Mouse (Mus musculus) kidney, embryonic 14.5 days (tissue): ENCODE data around the gene Myrfl. TPM values are rescaled to one million over a fixed set of nuclear protein-coding genes. Genes with fewer than 3 reads are reported as not detected.

Experiments used
- ATAC-seq: fragments of 200-750 bp; cut with Nextera tagmentation; 2 replicates; pipeline ENCODE4 v1.8.0; 2017; ENCODE audit warnings: moderate number of reproducible peaks, mild to moderate bottlenecking, moderate TSS enrichment, moderate library complexity; ENCODE audit not compliant: low FRiP score, low TSS enrichment
- H3K27ac ChIP-seq: fragments of 300-500 bp; sonication (generic); 2 replicates; pipeline ENCODE4 v1.5.1; 2014; ENCODE audit warnings: low read depth, mild to moderate bottlenecking, low read length, moderate library complexity, mixed read lengths
- H3K27me3 ChIP-seq: fragments of 300-500 bp; sonication (generic); 2 replicates; pipeline ENCODE4 v1.6.1; 2014; ENCODE audit warnings: mild to moderate bottlenecking, low read length; ENCODE audit not compliant: control insufficient read depth, insufficient read depth
- H3K36me3 ChIP-seq: fragments of 300-500 bp; sonication (generic); 2 replicates; pipeline ENCODE4 v1.6.1; 2014; ENCODE audit warnings: low read length, mixed read lengths; ENCODE audit not compliant: control insufficient read depth, insufficient read depth
- H3K4me1 ChIP-seq: fragments of 300-500 bp; sonication (generic); 2 replicates; pipeline ENCODE4 v1.6.1; 2014; ENCODE audit warnings: low read length, mixed read lengths; ENCODE audit not compliant: control insufficient read depth, insufficient read depth
- H3K4me2 ChIP-seq: fragments of 300-500 bp; sonication (generic); replicated peaks from 2 replicates; pipeline ENCODE4 v1.6.1; 2014; ENCODE audit warnings: low read depth, mild to moderate bottlenecking, low read length
- H3K4me3 ChIP-seq: fragments of 300-500 bp; sonication (generic); 2 replicates; pipeline ENCODE4 v1.5.1; 2014; ENCODE audit warnings: mild to moderate bottlenecking, low read length
- H3K9ac ChIP-seq: fragments of 300-500 bp; sonication (generic); 2 replicates; pipeline ENCODE4 v1.6.1; 2014; ENCODE audit warnings: low read depth, mild to moderate bottlenecking, low read length, moderate library complexity
- H3K9me3 ChIP-seq: fragments of 300-500 bp; sonication (generic); 2 replicates; pipeline ENCODE4 v1.6.1; 2016; ENCODE audit warnings: low read length; ENCODE audit not compliant: control insufficient read depth
- whole genome bisulfite sequencing: fragments of 180-500 bp; shearing (Covaris S2); extraction: QIAGEN DNeasy Blood & Tissue Kit; methylation state at CpG from one replicate; pipeline ENCODE4 v1.1.7; 2014; 5-methylcytosine and 5-hydroxymethylcytosine counted together
- polyA plus RNA-seq: library from polyadenylated mRNA; unstranded; fragments of >200 nt; fragmentation: Nextera tagmentation; extraction: Ambion mirVana; gene quantifications from 2 replicates; pipeline ENCODE4 v1.2.1, GENCODE M21; 2014

Gene Myrfl
- polyA plus RNA-seq, 1 experiment from 2014 or later = not detected

DNA sequence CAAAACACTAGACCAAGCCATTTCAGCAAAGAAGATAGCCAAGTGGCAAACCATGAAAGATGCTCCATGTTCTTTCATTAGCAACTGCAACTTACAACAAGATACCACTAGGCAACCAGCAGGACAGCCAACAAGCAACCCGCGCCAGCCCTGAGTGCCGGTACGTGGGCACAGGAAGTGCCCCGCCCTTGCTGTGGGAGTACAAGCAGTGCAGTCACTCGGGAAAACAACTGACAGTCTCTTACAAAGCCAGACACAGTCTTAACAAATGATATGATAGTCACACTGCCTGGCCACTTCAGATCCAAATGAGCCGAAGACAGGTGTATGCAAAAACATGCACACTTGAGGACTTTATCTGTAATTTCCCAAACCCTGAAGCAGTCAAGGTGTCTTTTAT lies 33.8 kb upstream of the Myrfl start:
- Histone ChIP-seq H3K4me1 (no peaks in the 10 kb centered on the region), H3K9ac (no peak overlapping the region), H3K4me3 (no peak overlapping the region), H3K27ac (no peak overlapping the region), H3K9me3 (no peaks in the 10 kb centered on the region), H3K4me2 (no peak overlapping the region), H3K27me3 (no peaks in the 10 kb centered on the region), H3K36me3 (peaks cover 49% of the 10 kb centered on the region)
- ATAC-seq = no peak
- 74% methylated on average over 7 of the region's 7 CpGs for WGBS

DNA sequence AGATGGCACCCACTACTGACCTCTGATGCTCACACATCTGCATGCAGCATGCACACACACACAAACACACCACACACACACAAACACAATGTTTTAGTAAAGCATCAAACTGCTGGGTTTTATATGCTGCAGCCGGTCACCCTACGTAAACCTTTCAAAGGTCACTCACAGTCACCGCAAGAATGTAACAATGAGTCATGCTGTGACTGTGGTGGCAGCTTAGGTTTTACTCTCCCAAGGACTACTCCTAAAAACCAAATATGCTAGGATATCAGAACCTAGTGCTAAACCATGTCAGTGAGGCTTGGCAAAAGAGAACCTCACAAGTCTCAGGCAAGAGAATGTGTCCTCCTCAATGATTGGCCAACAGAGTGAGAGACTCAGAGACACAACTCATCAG lies 32.1 kb upstream of the Myrfl start:
- WGBS = 77% methylated on average over 3 of the region's 3 CpGs

DNA sequence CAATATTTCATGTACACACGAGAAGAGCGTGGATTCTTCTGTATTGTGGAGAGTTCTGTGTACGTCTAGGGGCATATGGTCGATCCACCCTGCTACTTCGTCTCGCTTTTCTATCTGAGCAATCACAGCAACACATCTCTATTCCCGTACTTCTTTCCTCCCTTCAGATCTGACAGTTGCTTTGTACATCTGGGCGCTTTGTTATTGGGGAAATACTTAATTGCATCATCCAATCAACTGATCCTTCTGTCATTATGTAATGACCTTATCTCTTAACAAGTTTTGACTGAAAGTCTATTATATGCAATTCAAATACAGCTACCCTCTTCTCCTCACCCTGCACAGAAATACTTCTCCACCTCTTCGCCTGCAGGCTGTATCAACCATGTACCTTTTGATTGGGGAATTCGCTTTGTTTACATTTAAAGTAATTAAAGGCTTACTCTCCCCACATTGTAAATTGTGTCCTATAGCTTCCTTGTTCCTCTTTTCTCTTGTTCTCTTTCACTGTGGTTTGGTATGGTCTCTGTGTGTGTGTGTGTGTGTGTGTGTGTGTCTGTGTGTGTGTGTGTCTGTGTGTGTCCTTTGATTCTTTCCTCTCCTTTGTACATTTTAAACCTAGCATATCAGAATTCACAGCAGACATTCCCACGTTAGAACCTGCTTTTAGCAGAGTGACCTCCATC lies 29.9 kb upstream of the Myrfl start:
- no peaks in the 10 kb centered on the region for H3K27me3 ChIP-seq
- H3K4me1 ChIP-seq = no peaks in the 10 kb centered on the region
- peaks cover 59% of the 10 kb centered on the region for H3K36me3 ChIP-seq
- H3K4me3 ChIP-seq = no peak overlapping the region
- no peak overlapping the region for H3K4me2 ChIP-seq
- 91% methylated on average over 11 of the region's 11 CpGs for WGBS
- H3K9ac ChIP-seq = no peak overlapping the region
- H3K9me3 ChIP-seq = no peaks in the 10 kb centered on the region
- no peak overlapping the region for H3K27ac ChIP-seq
- no peak for ATAC-seq

More for the DNA sequence above, 32.1 kb upstream of the Myrfl start:
- H3K9me3 ChIP-seq = no peaks in the 10 kb centered on the region
- no peak overlapping the region for H3K4me3 ChIP-seq
- no peak for ATAC-seq
- no peak overlapping the region for H3K27ac ChIP-seq
- H3K27me3 ChIP-seq = no peaks in the 10 kb centered on the region
- H3K36me3 ChIP-seq = peaks cover 59% of the 10 kb centered on the region
- H3K9ac ChIP-seq = no peak overlapping the region
- H3K4me2 ChIP-seq = no peak overlapping the region
- H3K4me1 ChIP-seq = no peaks in the 10 kb centered on the region

DNA sequence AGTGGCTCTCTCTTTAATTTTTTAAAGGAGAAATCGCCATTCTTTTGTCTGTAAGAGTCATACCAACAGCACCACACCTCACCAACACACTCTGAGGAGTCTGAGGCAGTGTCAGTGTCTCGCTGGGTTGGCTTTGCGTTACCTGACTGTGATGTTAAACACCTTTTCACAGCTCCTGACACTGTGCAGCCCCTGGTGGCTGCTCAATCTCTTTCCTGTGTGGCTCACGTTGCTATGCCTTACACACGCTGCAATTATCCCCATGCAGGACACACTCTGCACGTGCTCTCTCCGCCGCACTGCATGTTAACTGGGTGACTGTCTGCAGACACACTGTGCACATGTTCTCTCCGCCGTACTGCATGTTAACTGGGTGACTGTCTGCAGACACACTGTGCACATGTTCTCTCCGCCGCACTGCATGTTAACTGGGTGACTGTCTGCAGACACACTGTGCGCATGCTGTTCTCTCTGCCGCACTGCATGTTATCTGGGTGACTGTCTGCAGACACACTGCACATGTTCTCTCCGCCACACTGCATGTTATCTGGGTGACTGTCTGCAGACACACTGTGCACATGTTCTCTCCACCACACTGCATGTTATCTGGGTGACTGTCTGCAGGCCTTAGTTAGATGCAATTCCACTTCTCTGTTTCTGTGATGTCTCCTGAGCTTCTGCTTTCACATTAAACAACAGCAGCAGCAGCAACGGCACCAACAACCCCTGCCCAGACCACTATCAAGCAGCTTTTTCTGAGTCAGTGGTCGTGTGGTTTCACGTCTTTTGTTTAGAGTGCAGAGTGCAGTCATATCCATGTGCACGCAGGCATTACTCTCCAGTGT lies 27.2 kb upstream of the Myrfl start:
- no peak for ATAC-seq
- H3K4me1 ChIP-seq = no peaks in the 10 kb centered on the region
- H3K4me3 ChIP-seq = no peak overlapping the region
- no peak overlapping the region for H3K27ac ChIP-seq
- H3K36me3 ChIP-seq = peaks cover 59% of the 10 kb centered on the region
- 92% methylated on average over 19 of the region's 19 CpGs for WGBS
- H3K9ac ChIP-seq = no peak overlapping the region
- H3K9me3 ChIP-seq = no peaks in the 10 kb centered on the region
- no peaks in the 10 kb centered on the region for H3K27me3 ChIP-seq
- no peak overlapping the region for H3K4me2 ChIP-seq

DNA sequence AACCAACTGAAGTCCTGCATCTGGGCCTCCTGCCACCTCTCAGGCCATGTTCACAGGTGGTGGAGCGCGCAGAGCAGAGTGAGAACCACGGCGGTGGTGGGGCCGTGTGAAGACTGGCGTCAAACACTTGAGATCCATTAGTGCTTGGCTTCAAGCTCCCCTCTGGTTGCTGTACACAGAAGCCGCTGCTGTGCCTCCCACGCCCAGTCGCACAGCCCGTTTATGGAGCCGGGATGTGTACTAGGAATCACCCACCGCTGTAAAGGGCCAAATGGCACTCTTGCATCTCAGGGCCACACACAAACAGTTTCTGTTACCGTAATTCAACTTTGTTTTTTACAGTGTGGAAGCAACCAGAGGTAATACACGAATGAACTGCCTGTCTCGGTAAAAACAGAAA lies 25.4 kb upstream of the Myrfl start:
- H3K27ac ChIP-seq = no peak overlapping the region
- no peak overlapping the region for H3K9ac ChIP-seq
- no peaks in the 10 kb centered on the region for H3K9me3 ChIP-seq
- no peaks in the 10 kb centered on the region for H3K4me1 ChIP-seq
- ATAC-seq = no peak
- no peaks in the 10 kb centered on the region for H3K27me3 ChIP-seq
- 60% methylated on average over 15 of the region's 15 CpGs for whole genome bisulfite sequencing
- no peak overlapping the region for H3K4me2 ChIP-seq
- H3K4me3 ChIP-seq = no peak overlapping the region
- H3K36me3 ChIP-seq = peaks cover 58% of the 10 kb centered on the region

DNA sequence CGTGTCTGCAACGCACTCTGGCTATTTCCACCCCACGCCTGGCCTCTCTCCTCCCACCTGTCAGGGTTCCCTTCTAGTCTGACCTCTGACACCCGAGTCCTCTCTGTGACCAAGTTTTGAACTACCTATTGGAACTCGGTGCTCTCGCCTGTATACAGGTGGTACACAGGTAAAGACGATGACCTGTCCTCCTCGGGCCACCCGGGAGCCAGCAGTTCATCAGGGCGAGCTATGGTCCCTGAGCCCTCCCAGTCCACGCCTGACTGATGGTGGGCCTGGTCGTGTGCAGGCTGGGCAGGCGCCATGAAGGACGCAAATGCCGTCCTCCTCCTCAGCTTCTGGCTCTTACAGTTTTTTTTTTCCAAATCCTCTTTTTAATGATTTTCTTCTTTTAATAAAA lies 24.7 kb upstream of the Myrfl start:
- Histone ChIP-seq H3K9me3 (no peaks in the 10 kb centered on the region), H3K9ac (no peak overlapping the region), H3K4me3 (no peak overlapping the region), H3K27me3 (no peaks in the 10 kb centered on the region), H3K27ac (no peak overlapping the region), H3K4me1 (no peaks in the 10 kb centered on the region), H3K36me3 (peaks cover 54% of the 10 kb centered on the region), H3K4me2 (no peak overlapping the region)
- WGBS = 80% methylated on average over 15 of the region's 15 CpGs
- ATAC-seq = no peak

DNA sequence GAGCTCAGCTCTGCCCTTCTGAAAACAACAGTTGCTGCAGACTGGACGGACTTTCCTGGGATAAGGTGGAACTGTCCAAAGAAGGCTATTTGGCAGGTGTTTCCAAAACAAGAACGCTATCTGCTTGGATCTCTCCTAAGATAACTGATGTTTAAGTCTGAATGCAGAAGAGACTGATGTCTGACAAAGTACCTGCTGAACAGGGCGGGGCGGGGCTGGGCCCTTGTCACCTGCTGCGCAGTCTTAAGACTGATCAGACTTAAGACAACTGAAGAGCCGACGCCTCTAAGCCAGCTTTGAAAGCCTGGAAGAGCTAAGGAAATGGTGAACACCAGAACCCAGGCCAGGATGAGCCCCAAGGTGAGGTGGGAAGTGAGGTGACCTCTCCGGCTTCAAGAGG lies 23.9 kb upstream of the Myrfl start:
- Histone ChIP-seq H3K4me1 (no peaks in the 10 kb centered on the region), H3K9me3 (no peaks in the 10 kb centered on the region), H3K36me3 (peaks cover 46% of the 10 kb centered on the region), H3K27ac (no peak overlapping the region), H3K27me3 (no peaks in the 10 kb centered on the region), H3K4me2 (no peak overlapping the region), H3K9ac (no peak overlapping the region), H3K4me3 (no peak overlapping the region)
- 93% methylated on average over 8 of the region's 8 CpGs for WGBS
- ATAC-seq = no peak

DNA sequence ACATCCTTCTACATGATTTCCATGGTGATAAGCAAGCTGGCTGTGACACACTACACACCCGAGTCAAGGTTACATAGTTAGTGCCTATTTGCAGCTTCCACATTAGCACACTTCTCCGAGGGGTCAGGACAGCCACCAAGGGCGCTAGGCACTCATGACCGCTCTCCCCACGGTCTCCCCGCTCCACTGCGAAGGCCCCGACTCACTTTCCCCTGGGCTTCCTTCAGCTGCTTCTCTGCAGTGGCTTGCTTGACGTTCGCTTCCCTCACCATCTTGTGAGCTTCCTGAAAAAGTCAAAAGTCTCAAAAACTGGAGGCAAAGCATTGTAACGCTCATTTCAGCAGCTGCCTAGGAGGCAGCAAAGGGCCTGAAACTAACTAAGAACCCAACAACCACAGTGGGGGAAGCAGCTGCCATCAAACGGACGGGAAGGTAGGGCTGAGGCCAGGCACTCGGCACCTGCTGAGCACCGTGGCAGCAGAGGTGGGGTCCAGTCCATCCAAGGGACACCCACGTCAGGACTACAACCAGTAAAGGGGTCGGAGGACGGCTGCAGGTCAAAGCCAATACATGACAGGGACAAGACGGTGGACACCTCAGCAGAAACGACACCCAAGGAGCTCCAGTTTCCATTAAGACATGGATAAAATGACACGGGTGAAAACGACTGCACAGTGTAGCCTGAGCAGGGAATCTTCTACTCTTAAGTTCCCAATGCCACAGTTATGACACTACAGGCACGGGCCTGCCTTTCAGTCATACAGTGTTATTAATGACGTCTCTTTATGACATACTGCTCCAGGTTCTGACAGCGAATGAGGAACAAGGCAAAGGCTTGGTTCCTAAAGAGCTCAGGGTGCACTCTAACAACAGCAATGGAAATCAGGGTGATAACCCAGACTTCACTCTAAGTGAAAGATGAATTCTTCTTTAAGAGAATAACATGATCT lies 22.9 kb upstream of the Myrfl start:
- WGBS = 89% methylated on average over 25 of the region's 25 CpGs
- no peak for ATAC-seq
- H3K36me3 ChIP-seq = peaks cover 45% of the 10 kb centered on the region

More for the DNA sequence above, 22.9 kb upstream of the Myrfl start:
- H3K27ac ChIP-seq = no peak overlapping the region
- H3K9me3 ChIP-seq = no peaks in the 10 kb centered on the region
- no peak overlapping the region for H3K4me2 ChIP-seq
- no peak overlapping the region for H3K4me3 ChIP-seq
- no peaks in the 10 kb centered on the region for H3K4me1 ChIP-seq
- H3K9ac ChIP-seq = no peak overlapping the region
- no peaks in the 10 kb centered on the region for H3K27me3 ChIP-seq
